Mouse (Mus musculus): ENCODE results near the gene Nr5a1.

- TF ChIP-seq TCF12 (IDR thresholded peaks at IDR 0.05; ENCODE audit: insufficient read depth, poor library complexity, severe bottlenecking): no peak
- TF ChIP-seq CEBPB (IDR thresholded peaks at IDR 0.05; ENCODE audit: insufficient read depth, poor library complexity, severe bottlenecking): no peak
- TF ChIP-seq USF1 (IDR thresholded peaks at IDR 0.05; ENCODE audit: low read depth): no peak
- no peak for TF ChIP-seq POLR2AphosphoS2 (IDR thresholded peaks at IDR 0.05; ENCODE audit: insufficient read length, low read depth)
- no peak for TF ChIP-seq MAX (IDR thresholded peaks at IDR 0.05; ENCODE audit: low read depth)
- no peak for TF ChIP-seq POLR2A (IDR thresholded peaks at IDR 0.05; ENCODE audit: insufficient read length, low read depth)
- no peak for TF ChIP-seq MYOG (IDR thresholded peaks at IDR 0.05; ENCODE audit: control insufficient read depth in 1 of 3, insufficient read depth in 1 of 3, insufficient read length in 2 of 3, low read depth in 2 of 3)
- TF ChIP-seq REST (IDR thresholded peaks at IDR 0.05; ENCODE audit: insufficient read depth, insufficient read length): no peak
- TF ChIP-seq TCF3 (IDR thresholded peaks at IDR 0.05; ENCODE audit: insufficient read length, low read depth): no peak
- TF ChIP-seq E2F4 (IDR thresholded peaks at IDR 0.05; ENCODE audit: insufficient read depth): no peak
- no peak for TF ChIP-seq MYOD1 (IDR thresholded peaks at IDR 0.05; ENCODE audit: control insufficient read depth in 1 of 3, insufficient read length in 2 of 3, low read depth in 2 of 3)
- TF ChIP-seq SRF (IDR thresholded peaks at IDR 0.05; ENCODE audit: control insufficient read depth, insufficient read length, low read depth): no peak
Measured at GRCm38 (mm10) chr2:38718676-38719075, 4.3 kb upstream of the Nr5a1 start.
